Mouse (Mus musculus): Measurements from ENCODE around the gene Gm5800.

- TF ChIP-seq POLR2A (IDR thresholded peaks at IDR 0.05; ENCODE audit: extremely low read depth, insufficient read depth, low read length) (no peak), CTCF (IDR thresholded peaks at IDR 0.05; ENCODE audit: low read depth, low read length) (no peak)
Observed at GRCm38 (mm10) chr14:51755944-51756343, 39.0 kb upstream of the Gm5800 start.

Measured in liver, adult 2 months (tissue).